Mouse (Mus musculus): ENCODE results near the gene Zbtb48. TPM values are rescaled to one million over a fixed set of nuclear protein-coding genes. Genes with fewer than 3 reads are reported as not detected.
A peak's percentile ranks its signal among the peaks of the same experiment; 100 is the strongest.

The Zbtb48 gene
- polyA plus RNA-seq (2012; rRNA removed), result 31.2 and 41.5 TPM in 2 replicates
- 25.4 and 27.4 TPM in 2 replicates for polyA plus RNA-seq (2014; fragmentation: Nextera tagmentation; extraction: Ambion mirVana)

DNA sequence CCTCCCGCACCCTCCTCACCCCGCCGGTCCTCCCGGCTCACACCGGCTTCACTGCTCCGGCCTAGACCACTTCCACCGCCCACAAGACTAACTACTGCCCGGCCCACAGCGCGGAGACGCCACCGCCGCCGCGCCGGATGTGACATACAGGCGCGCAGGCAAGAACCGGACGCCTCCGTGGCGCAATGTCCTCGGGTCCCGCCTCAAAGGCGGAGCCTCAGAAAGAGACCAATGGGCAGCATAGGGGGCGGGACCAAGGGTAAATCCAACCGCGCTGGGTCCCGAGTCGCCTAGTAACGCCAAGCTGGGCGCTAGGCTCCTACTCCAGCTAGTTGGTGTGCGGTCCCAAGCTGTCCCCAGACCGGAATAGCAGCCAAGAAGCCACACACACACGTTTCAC, at the start of gene Zbtb48:
TSS of gene Zbtb48 (minus strand) at position 148 of the 400 bp plus-strand sequence.
- H3K9ac ChIP-seq (ENCODE audit: low read depth, low read length, severe bottlenecking), result peak within 1 kb of the TSS; percentile 76
- DNase-seq (ENCODE audit: low spot score), result peak; percentile 98
- H3K27ac ChIP-seq (replicated peaks; ENCODE audit: low read depth, low read length), result peak within 1 kb of the TSS; percentile 52; the same call in 1 of the 2 replicates
- peaks cover 26% of the 10 kb centered on the region for H3K4me1 ChIP-seq (ENCODE audit: control insufficient read depth, insufficient read depth, low read length)
- H3K9me3 ChIP-seq (ENCODE audit: control insufficient read depth, low read length), result no peaks in the 10 kb centered on the region
- peak; percentile 64; the same call in 1 of the 2 replicates for TF ChIP-seq POLR2A (IDR thresholded peaks at IDR 0.05; ENCODE audit: borderline replicate concordance, extremely low read depth, insufficient read depth, insufficient read length)
- H3K27me3 ChIP-seq (ENCODE audit: control insufficient read depth, insufficient read depth, low read length), result no peaks in the 10 kb centered on the region
- H3K4me3 ChIP-seq (replicated peaks; ENCODE audit: low read length), result peak within 1 kb of the TSS; percentile 73
- peak; percentile 98 for ATAC-seq (ENCODE audit: low FRiP score, low read depth)
- peaks cover 20% of the 10 kb centered on the region for H3K36me3 ChIP-seq (ENCODE audit: control insufficient read depth, insufficient read depth, low read length)
- under 1% methylated on average over 32 of the region's 35 CpGs for WGBS
- peak within 1 kb of the TSS; percentile 95 for H3K4me2 ChIP-seq (replicated peaks; ENCODE audit: low read depth, low read length, severe bottlenecking)

DNA sequence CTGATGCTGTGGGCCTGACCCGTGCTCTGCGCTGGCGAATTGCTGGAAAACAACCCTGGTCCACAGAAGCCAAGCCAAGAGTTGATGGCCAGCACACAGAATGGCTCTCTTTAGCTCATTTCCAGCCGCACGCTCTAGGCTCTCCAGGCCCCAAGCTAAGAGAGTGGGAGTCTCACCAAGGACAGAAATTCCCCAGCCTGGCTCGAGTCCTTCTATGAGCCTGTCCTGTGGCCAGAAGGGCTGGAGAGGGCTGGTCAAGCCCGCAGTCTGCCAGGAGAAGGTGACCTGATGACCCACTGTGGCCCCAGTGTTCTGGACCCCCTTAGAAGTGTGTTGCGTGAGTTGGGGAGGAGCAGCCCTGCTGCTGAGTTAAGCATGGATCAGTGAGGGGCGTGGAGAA, 49.7 kb upstream of the Zbtb48 start:
- Histone ChIP-seq H3K4me3 (replicated peaks; ENCODE audit: low read length) (no peak overlapping the region), H3K27me3 (ENCODE audit: control insufficient read depth, insufficient read depth, low read length) (no peaks in the 10 kb centered on the region), H3K27ac (replicated peaks; ENCODE audit: low read depth, low read length) (no peak overlapping the region), H3K4me1 (ENCODE audit: control insufficient read depth, insufficient read depth, low read length) (no peaks in the 10 kb centered on the region), H3K4me2 (replicated peaks; ENCODE audit: low read depth, low read length, severe bottlenecking) (no peak overlapping the region), H3K9me3 (ENCODE audit: control insufficient read depth, low read length) (no peaks in the 10 kb centered on the region), H3K36me3 (ENCODE audit: control insufficient read depth, insufficient read depth, low read length) (no peaks in the 10 kb centered on the region), H3K9ac (ENCODE audit: low read depth, low read length, severe bottlenecking) (no peak overlapping the region)
- 90% methylated on average over 9 of the region's 9 CpGs for WGBS
- no peak for DNase-seq (ENCODE audit: low spot score)
- TF ChIP-seq POLR2A (IDR thresholded peaks at IDR 0.05; ENCODE audit: borderline replicate concordance, extremely low read depth, insufficient read depth, insufficient read length), result no peak
- no peak for ATAC-seq (ENCODE audit: low FRiP score, low read depth)

DNA sequence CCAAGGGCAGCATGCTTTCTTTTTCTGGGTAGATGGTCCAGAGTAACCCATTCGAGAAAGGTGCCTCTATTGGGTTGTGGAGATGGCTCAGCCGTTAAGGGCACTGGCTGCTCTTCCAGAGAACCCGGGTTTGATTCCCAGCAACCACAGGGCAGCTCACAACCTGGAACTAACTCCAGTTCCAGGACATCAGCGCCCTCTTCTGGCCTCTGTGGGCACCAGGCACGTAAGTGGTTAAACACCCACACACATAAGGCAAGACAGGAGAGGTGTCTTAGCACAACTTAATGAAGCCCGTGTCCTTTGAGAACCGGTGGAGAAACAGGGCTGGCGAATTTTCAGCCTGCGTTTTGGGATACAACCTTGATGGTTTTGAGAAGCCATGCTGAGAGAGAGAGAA, 47.1 kb upstream of the Zbtb48 start:
- no peak overlapping the region for H3K9ac ChIP-seq (ENCODE audit: low read depth, low read length, severe bottlenecking)
- H3K36me3 ChIP-seq (ENCODE audit: control insufficient read depth, insufficient read depth, low read length), result no peaks in the 10 kb centered on the region
- H3K27me3 ChIP-seq (ENCODE audit: control insufficient read depth, insufficient read depth, low read length), result no peaks in the 10 kb centered on the region
- 0 out of 2 replicates have a peak, but pooled peaks cover 7% of the 10 kb centered on the region for H3K4me1 ChIP-seq (ENCODE audit: control insufficient read depth, insufficient read depth, low read length)
- ATAC-seq (ENCODE audit: low FRiP score, low read depth), result no peak
- 82% methylated on average over 9 of the region's 9 CpGs for WGBS
- no peak overlapping the region for H3K4me2 ChIP-seq (replicated peaks; ENCODE audit: low read depth, low read length, severe bottlenecking)
- H3K4me3 ChIP-seq (replicated peaks; ENCODE audit: low read length), result no peak overlapping the region
- no peaks in the 10 kb centered on the region for H3K9me3 ChIP-seq (ENCODE audit: control insufficient read depth, low read length)
- no peak for TF ChIP-seq POLR2A (IDR thresholded peaks at IDR 0.05; ENCODE audit: borderline replicate concordance, extremely low read depth, insufficient read depth, insufficient read length)
- no peak for DNase-seq (ENCODE audit: low spot score)
- no peak overlapping the region for H3K27ac ChIP-seq (replicated peaks; ENCODE audit: low read depth, low read length)

DNA sequence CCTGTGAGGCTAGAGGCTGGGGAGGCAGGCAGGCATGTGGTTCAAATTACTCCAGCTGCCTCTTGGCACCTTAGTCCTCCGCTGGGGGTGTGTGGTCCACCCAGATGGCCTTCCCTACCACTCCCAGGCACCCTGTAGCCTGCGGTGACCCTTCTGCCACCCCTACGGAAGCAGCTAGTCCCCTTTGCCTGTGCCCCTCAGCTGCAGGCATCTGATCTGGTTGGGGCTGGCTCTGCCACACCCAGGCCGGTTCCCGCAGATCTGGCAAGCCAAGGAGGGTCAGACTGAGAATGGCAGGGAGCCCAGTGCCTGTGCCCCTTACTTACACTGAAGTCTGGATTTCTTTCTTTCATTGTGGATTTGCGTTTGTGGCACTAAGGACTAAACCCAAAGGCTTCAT, 46.2 kb upstream of the Zbtb48 start:
- no peak overlapping the region for H3K9ac ChIP-seq (ENCODE audit: low read depth, low read length, severe bottlenecking)
- no peak overlapping the region for H3K4me3 ChIP-seq (replicated peaks; ENCODE audit: low read length)
- H3K27me3 ChIP-seq (ENCODE audit: control insufficient read depth, insufficient read depth, low read length), result no peaks in the 10 kb centered on the region
- no peak for TF ChIP-seq POLR2A (IDR thresholded peaks at IDR 0.05; ENCODE audit: borderline replicate concordance, extremely low read depth, insufficient read depth, insufficient read length)
- no peaks in the 10 kb centered on the region for H3K9me3 ChIP-seq (ENCODE audit: control insufficient read depth, low read length)
- 0 out of 2 replicates have a peak, but pooled peaks cover 7% of the 10 kb centered on the region for H3K4me1 ChIP-seq (ENCODE audit: control insufficient read depth, insufficient read depth, low read length)
- H3K4me2 ChIP-seq (replicated peaks; ENCODE audit: low read depth, low read length, severe bottlenecking), result no peak overlapping the region
- DNase-seq (ENCODE audit: low spot score) (no peak), ATAC-seq (ENCODE audit: low FRiP score, low read depth) (no peak)
- H3K27ac ChIP-seq (replicated peaks; ENCODE audit: low read depth, low read length), result no peak overlapping the region
- H3K36me3 ChIP-seq (ENCODE audit: control insufficient read depth, insufficient read depth, low read length), result no peaks in the 10 kb centered on the region
- WGBS, result 64% methylated on average over 6 of the region's 6 CpGs

DNA sequence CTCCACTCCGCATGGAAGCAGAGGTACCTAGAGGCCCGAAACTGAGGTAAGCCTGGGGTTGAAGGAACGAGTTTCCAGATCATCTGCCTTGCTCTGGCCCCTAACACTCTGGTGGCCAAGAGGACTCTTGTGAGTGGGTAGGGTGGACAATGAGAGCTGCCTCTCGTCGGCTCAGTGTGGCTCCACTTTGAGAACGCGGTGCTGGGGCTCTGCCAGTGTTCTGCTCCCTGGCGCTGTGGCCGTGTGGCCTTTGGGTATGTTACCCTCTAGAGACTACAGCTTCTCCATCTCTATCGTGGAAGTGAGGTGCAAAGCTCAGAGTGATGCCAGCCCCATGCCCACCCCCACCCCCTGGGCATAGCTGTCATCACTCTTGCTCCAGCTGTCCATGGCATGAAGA, 45.2 kb upstream of the Zbtb48 start:
- Histone ChIP-seq H3K9me3 (ENCODE audit: control insufficient read depth, low read length) (no peaks in the 10 kb centered on the region), H3K27me3 (ENCODE audit: control insufficient read depth, insufficient read depth, low read length) (no peaks in the 10 kb centered on the region), H3K4me2 (replicated peaks; ENCODE audit: low read depth, low read length, severe bottlenecking) (no peak overlapping the region), H3K4me3 (replicated peaks; ENCODE audit: low read length) (no peak overlapping the region), H3K36me3 (ENCODE audit: control insufficient read depth, insufficient read depth, low read length) (no peaks in the 10 kb centered on the region), H3K27ac (replicated peaks; ENCODE audit: low read depth, low read length) (no peak overlapping the region; the same call in 1 of the 2 replicates), H3K4me1 (ENCODE audit: control insufficient read depth, insufficient read depth, low read length) (0 out of 2 replicates have a peak, but pooled peaks cover 7% of the 10 kb centered on the region), H3K9ac (ENCODE audit: low read depth, low read length, severe bottlenecking) (no peak overlapping the region)
- TF ChIP-seq POLR2A (IDR thresholded peaks at IDR 0.05; ENCODE audit: borderline replicate concordance, extremely low read depth, insufficient read depth, insufficient read length), result no peak
- DNase-seq (ENCODE audit: low spot score) (no peak), ATAC-seq (ENCODE audit: low FRiP score, low read depth) (no peak)
- WGBS, result 71% methylated on average over 10 of the region's 10 CpGs

Measured in limb, embryonic 14.5 days (tissue).